In genomic region chr8:83739711-83740468, GRCm38 (mm10) we compare ENCODE assay signal across 8 mouse cellular contexts. TPM values are rescaled to one million over a fixed set of nuclear protein-coding genes. Genes with fewer than 3 reads are reported as not detected.
DNase-seq lines count a peak whose midpoint lies in the region; ATAC-seq and TF ChIP-seq lines count a peak whose summit lies in the region.

No protein-coding gene starts in this region.

- WGBS in heart, embryonic 12.5 days: 36% methylated on average over 8 of the region's 8 CpGs
- WGBS in liver, embryonic 15.5 days (ENCODE audit: insufficient replicate concordance): 16% methylated on average over 8 of the region's 8 CpGs
- WGBS in neural tube, embryonic 11.5 days: 43% methylated on average over 8 of the region's 8 CpGs

- H3K9ac ChIP-seq in heart, embryonic 12.5 days: no peak overlapping the region
- H3K9ac ChIP-seq in liver, embryonic 15.5 days: no peak overlapping the region
- H3K9ac ChIP-seq in neural tube, embryonic 11.5 days (ENCODE audit: low read length): no peak overlapping the region

- peak overlapping the region; percentile 33; the same call in 1 of the 2 replicates for H3K27ac ChIP-seq in heart, embryonic 12.5 days (ENCODE audit: poor library complexity, severe bottlenecking)
- peak overlapping the region; percentile 72 for H3K27ac ChIP-seq in liver, embryonic 15.5 days (replicated peaks)
- H3K27ac ChIP-seq in neural tube, embryonic 11.5 days (ENCODE audit: low read depth, low read length): no peak overlapping the region

- peaks cover 89% of the 10 kb centered on the region for H3K4me1 ChIP-seq in E14TG2a.4 (replicated peaks; ENCODE audit: low read depth, low read length)
- H3K4me1 ChIP-seq in heart, embryonic 12.5 days (replicated peaks): peaks cover 35% of the 10 kb centered on the region
- H3K4me1 ChIP-seq in liver, embryonic 15.5 days (replicated peaks): peaks cover 59% of the 10 kb centered on the region
- 0 out of 2 replicates have a peak, but pooled peaks cover 5% of the 10 kb centered on the region for H3K4me1 ChIP-seq in neural tube, embryonic 11.5 days (ENCODE audit: control insufficient read depth, insufficient read depth, low read length)

- no peak for TF ChIP-seq CTCF in E14TG2a.4 (conservative IDR thresholded peaks at IDR 0.05; ENCODE audit: low read length)

- ATAC-seq in heart, embryonic 12.5 days (ENCODE audit: insufficient number of reproducible peaks, low FRiP score): no peak
- ATAC-seq in liver, embryonic 15.5 days (ENCODE audit: insufficient read depth): no peak
- no peak for ATAC-seq in neural tube, embryonic 11.5 days (ENCODE audit: insufficient read depth, low FRiP score, low TSS enrichment)

- peak overlapping the region; percentile 88 for H3K4me2 ChIP-seq in heart, embryonic 12.5 days
- peak overlapping the region; percentile 76 for H3K4me2 ChIP-seq in liver, embryonic 15.5 days
- 0 out of 2 replicates have a peak overlapping the region, but pooled peaks have one; percentile 83 for H3K4me2 ChIP-seq in neural tube, embryonic 11.5 days (ENCODE audit: low read depth)

- peak overlapping the region; percentile 85 for H3K4me3 ChIP-seq in E14TG2a.4 (replicated peaks; ENCODE audit: low read length)
- H3K4me3 ChIP-seq in heart, embryonic 12.5 days: peak overlapping the region; percentile 58
- H3K4me3 ChIP-seq in liver, embryonic 15.5 days (replicated peaks): peak overlapping the region; percentile 57
- H3K4me3 ChIP-seq in neural tube, embryonic 11.5 days (ENCODE audit: low read depth, low read length): no peak overlapping the region

- peak; percentile 35 for DNase-seq in 3T3-L1 (ENCODE audit: low read depth, low spot score)
- DNase-seq in neural tube, embryonic 11.5 days (ENCODE audit: low spot score): no peak
- no peak for DNase-seq in urinary bladder, postnatal 10 days (ENCODE audit: low spot score)
- DNase-seq in right cerebral cortex, adult 2 months (ENCODE audit: low spot score in 2 of 2): no peak
- no peak for DNase-seq in adrenal gland, adult 18-20 months (ENCODE audit: low spot score in 2 of 2)

- peaks cover 26% of the 10 kb centered on the region for H3K36me3 ChIP-seq in E14TG2a.4 (ENCODE audit: insufficient read depth, low read length)
- H3K36me3 ChIP-seq in heart, embryonic 12.5 days: 0 out of 2 replicates have a peak, but pooled peaks cover 3% of the 10 kb centered on the region
- H3K36me3 ChIP-seq in liver, embryonic 15.5 days (replicated peaks): no peaks in the 10 kb centered on the region
- H3K36me3 ChIP-seq in neural tube, embryonic 11.5 days (ENCODE audit: control insufficient read depth, insufficient read depth, low read length): no peaks in the 10 kb centered on the region

- H3K27me3 ChIP-seq in E14TG2a.4 (ENCODE audit: insufficient read depth, low read length): no peaks in the 10 kb centered on the region
- H3K27me3 ChIP-seq in heart, embryonic 12.5 days (replicated peaks): no peaks in the 10 kb centered on the region
- peaks cover 12% of the 10 kb centered on the region for H3K27me3 ChIP-seq in liver, embryonic 15.5 days
- H3K27me3 ChIP-seq in neural tube, embryonic 11.5 days (ENCODE audit: control insufficient read depth, insufficient read depth, low read length): peaks cover 14% of the 10 kb centered on the region

- H3K9me3 ChIP-seq in E14TG2a.4 (ENCODE audit: low read length): no peaks in the 10 kb centered on the region
- H3K9me3 ChIP-seq in heart, embryonic 12.5 days (replicated peaks): no peaks in the 10 kb centered on the region
- no peaks in the 10 kb centered on the region for H3K9me3 ChIP-seq in liver, embryonic 15.5 days (replicated peaks)
- no peaks in the 10 kb centered on the region for H3K9me3 ChIP-seq in neural tube, embryonic 11.5 days (ENCODE audit: control insufficient read depth, low read length)

RNA-seq across cellular contexts. Expression of gene Adgre5, which starts 1.2 kb away (rescaled TPM):
- 26.2 and 29.2 TPM in 2 replicates for polyA plus RNA-seq in heart, embryonic 12.5 days (2016; fragmentation: Nextera tagmentation; extraction: Ambion mirVana)
- 13.4 and 15.4 TPM in 2 replicates for polyA plus RNA-seq in liver, embryonic 15.5 days (2015; fragmentation: Nextera tagmentation; extraction: Ambion mirVana)
- 16.3 and 18.0 TPM in 2 replicates for polyA plus RNA-seq in neural tube, embryonic 11.5 days (2014; fragmentation: Nextera tagmentation; extraction: Ambion mirVana)
- total RNA-seq in adrenal gland, adult 18-20 months (2021): 10 to 100 TPM; 23.4 to 35.3 TPM

RNA-seq across cellular contexts. Expression of gene Ddx39, which starts 24.9 kb away (rescaled TPM):
- polyA plus RNA-seq in heart, embryonic 12.5 days (2016; fragmentation: Nextera tagmentation; extraction: Ambion mirVana): 117 and 128 TPM in 2 replicates
- polyA plus RNA-seq in liver, embryonic 15.5 days (2015; fragmentation: Nextera tagmentation; extraction: Ambion mirVana): 184 and 189 TPM in 2 replicates
- 214 and 223 TPM in 2 replicates for polyA plus RNA-seq in neural tube, embryonic 11.5 days (2014; fragmentation: Nextera tagmentation; extraction: Ambion mirVana)
- total RNA-seq in adrenal gland, adult 18-20 months (2021): 10 to 100 TPM; 17.5 to 20.5 TPM

RNA-seq across cellular contexts. Expression of gene Pkn1, which starts 40.9 kb away (rescaled TPM):
- polyA plus RNA-seq in heart, embryonic 12.5 days (2016; fragmentation: Nextera tagmentation; extraction: Ambion mirVana): 24.4 and 28.7 TPM in 2 replicates
- 11.3 and 12.8 TPM in 2 replicates for polyA plus RNA-seq in liver, embryonic 15.5 days (2015; fragmentation: Nextera tagmentation; extraction: Ambion mirVana)
- 29.3 and 29.5 TPM in 2 replicates for polyA plus RNA-seq in neural tube, embryonic 11.5 days (2014; fragmentation: Nextera tagmentation; extraction: Ambion mirVana)
- total RNA-seq in adrenal gland, adult 18-20 months (2021): 100 to 1,000 TPM; 124 to 126 TPM
